Mouse (Mus musculus) liver, adult 2 months (tissue): ENCODE measurements around the gene 9130409I23Rik. TPM values are rescaled to one million over a fixed set of nuclear protein-coding genes. Genes with fewer than 3 reads are reported as not detected.
A peak's percentile ranks its signal among the peaks of the same experiment; 100 is the strongest.

Source experiments
- DNase-seq: peaks from one replicate; pipeline ENCODE4 v3.0.0-alpha.2; 2011; ENCODE audit warnings: low read depth, low spot score; ENCODE audit errors: extremely low read depth
- H3K27ac ChIP-seq: fragments of 200-500 bp; replicated peaks from 2 replicates; pipeline ENCODE4 v1.5.1; 2012; ENCODE audit warnings: low read depth, mild to moderate bottlenecking, control low read depth, inconsistent platforms, low read length; ENCODE audit not compliant: insufficient read depth
- H3K27me3 ChIP-seq: fragments of 200-500 bp; 2 replicates; pipeline ENCODE4 v1.6.1; 2012; ENCODE audit warnings: mild to moderate bottlenecking, moderate library complexity, low read length, inconsistent platforms; ENCODE audit not compliant: control insufficient read depth, insufficient read depth
- H3K36me3 ChIP-seq: fragments of 200-500 bp; 2 replicates; pipeline ENCODE4 v1.6.1; 2012; ENCODE audit warnings: low read length, inconsistent platforms; ENCODE audit not compliant: control insufficient read depth, insufficient read depth
- H3K4me1 ChIP-seq: fragments of 200-500 bp; 2 replicates; pipeline ENCODE4 v1.6.1; 2011; ENCODE audit warnings: low read length; ENCODE audit not compliant: control insufficient read depth, insufficient read depth
- H3K4me3 ChIP-seq: fragments of 200-500 bp; 2 replicates; pipeline ENCODE4 v1.5.1; 2011; ENCODE audit warnings: low read depth, mild to moderate bottlenecking, control low read depth, low read length, moderate library complexity; ENCODE audit not compliant: insufficient read depth
- H3K79me2 ChIP-seq: fragments of 200-500 bp; 2 replicates; pipeline ENCODE4 v1.6.1; 2012; ENCODE audit warnings: inconsistent platforms, mild to moderate bottlenecking, low read length, moderate library complexity; ENCODE audit not compliant: control insufficient read depth, insufficient read depth
- H3K9ac ChIP-seq: fragments of 200-500 bp; 2 replicates; pipeline ENCODE4 v1.6.1; 2012; ENCODE audit warnings: low read depth, mild to moderate bottlenecking, control low read depth, inconsistent platforms, low read length
- CTCF ChIP-seq: fragments of 200-500 bp; IDR thresholded peaks from 2 replicates; pipeline ENCODE4 v1.5.1; 2011; ENCODE audit warnings: low read depth, low read length, control low read depth
- POLR2A ChIP-seq: fragments of 200-500 bp; IDR thresholded peaks from 2 replicates; pipeline ENCODE4 v1.6.1; 2011; ENCODE audit warnings: low read length, control low read depth; ENCODE audit not compliant: insufficient read depth; ENCODE audit errors: extremely low read depth
- WGBS: fragments of 180-500 bp; shearing (Covaris S2); methylation state at CpG from one replicate; pipeline ENCODE4 v1.1.7; 2018; 5-methylcytosine and 5-hydroxymethylcytosine counted together
- polyA plus RNA-seq: library from polyadenylated mRNA; depleted of rRNA; stranded (reverse); fragments of >200 nt; gene quantifications from 2 replicates; pipeline ENCODE4 v1.2.3, GENCODE M21; 2012
- total RNA-seq: library from RNA; depleted of rRNA; stranded (reverse); fragments of >200 nt; gene quantifications from 2 replicates; pipeline ENCODE4 v1.2.3, GENCODE M21; 2014

9130409I23Rik gene
- total and polyA plus RNA-seq, 2 experiments, result 4.2 to 11.2 TPM

DNA sequence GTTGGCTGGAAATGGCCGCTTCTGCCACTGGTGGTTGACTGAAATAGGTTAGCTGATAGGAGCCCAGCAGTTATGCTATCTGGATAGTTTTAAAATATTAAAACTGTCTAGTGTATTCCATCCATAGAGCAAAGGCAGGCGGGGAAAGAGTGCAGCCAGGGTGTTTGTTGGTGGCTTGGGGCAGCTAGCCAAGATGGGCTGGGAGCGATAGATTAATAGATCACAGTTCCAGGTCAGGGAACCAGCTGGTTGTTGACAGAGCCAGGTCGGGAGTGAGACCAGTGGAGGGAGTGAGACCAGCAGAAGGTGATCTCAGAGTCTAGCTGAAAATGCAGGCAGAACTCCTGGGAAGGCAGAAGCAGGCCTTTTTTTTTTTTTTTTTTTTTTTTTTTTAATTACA is 13.4 kb upstream of the 9130409I23Rik start:
- no peaks in the 10 kb centered on the region for H3K36me3 ChIP-seq
- no peaks in the 10 kb centered on the region; the same call in 1 of the 2 replicates for H3K79me2 ChIP-seq
- WGBS, result 25% methylated on average over 4 of the region's 4 CpGs
- H3K27ac ChIP-seq, result peak overlapping the region; percentile 81
- peaks cover 15% of the 10 kb centered on the region for H3K4me1 ChIP-seq
- peak; percentile 93 for DNase-seq
- H3K4me3 ChIP-seq, result no peak overlapping the region
- H3K9ac ChIP-seq, result no peak overlapping the region
- H3K27me3 ChIP-seq, result no peaks in the 10 kb centered on the region
- TF ChIP-seq POLR2A (no peak), CTCF (no peak; the same call in 1 of the 2 replicates)

DNA sequence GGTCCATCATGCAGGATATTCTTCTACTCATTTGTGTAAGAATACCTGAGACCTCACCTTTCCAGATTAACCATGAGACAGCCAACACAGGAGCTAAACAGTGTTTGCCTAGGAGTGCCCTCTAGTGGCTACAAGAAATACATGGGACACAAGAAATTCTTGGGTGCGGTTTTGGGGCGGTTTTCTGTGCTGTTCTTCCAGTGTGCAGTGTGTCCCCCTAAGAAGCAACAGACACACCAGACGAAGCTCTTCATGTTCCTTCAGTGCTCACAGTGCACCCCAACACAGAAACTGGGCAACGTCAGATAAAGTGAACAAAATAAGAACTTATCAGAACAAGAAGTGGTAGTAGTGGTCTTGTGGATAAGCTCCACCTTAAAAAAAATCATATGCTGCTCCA is 11.4 kb upstream of the 9130409I23Rik start:
- TF ChIP-seq CTCF, result peak; percentile 49; the same call in 1 of the 2 replicates
- TF ChIP-seq POLR2A, result no peak
- Histone ChIP-seq H3K9ac (no peak overlapping the region), H3K79me2 (no peaks in the 10 kb centered on the region; the same call in 1 of the 2 replicates), H3K4me1 (peaks cover 16% of the 10 kb centered on the region), H3K4me3 (no peak overlapping the region), H3K36me3 (no peaks in the 10 kb centered on the region), H3K27ac (no peak overlapping the region), H3K27me3 (no peaks in the 10 kb centered on the region)
- 39% methylated on average over 4 of the region's 4 CpGs for WGBS
- DNase-seq, result peak; percentile 63

DNA sequence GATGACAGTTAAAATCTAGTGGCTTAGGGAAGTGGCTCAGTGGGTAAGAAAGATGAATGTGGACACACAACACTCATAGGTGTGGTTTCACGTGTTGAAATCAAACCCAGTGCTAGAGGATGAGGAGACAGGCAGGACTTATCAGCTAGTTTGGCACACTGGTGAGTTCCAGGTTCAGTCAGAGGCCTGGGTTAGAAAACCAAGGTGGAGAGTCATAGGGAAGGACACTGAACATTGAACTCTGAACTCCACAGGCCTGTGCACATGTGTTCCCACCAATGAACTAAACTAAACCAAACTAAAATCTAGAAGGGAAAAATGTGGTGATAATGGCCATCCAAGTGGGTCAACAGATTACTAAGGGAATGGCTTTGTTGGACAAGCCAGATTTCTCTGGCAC is 3.5 kb upstream of the 9130409I23Rik start:
- no peaks in the 10 kb centered on the region for H3K79me2 ChIP-seq
- H3K27ac ChIP-seq, result no peak overlapping the region
- H3K36me3 ChIP-seq, result no peaks in the 10 kb centered on the region
- WGBS, result 0% methylated on average over 1 of the region's 1 CpGs
- no peak overlapping the region for H3K4me3 ChIP-seq
- TF ChIP-seq POLR2A (no peak), CTCF (no peak)
- DNase-seq, result peak; percentile 88
- H3K27me3 ChIP-seq, result no peaks in the 10 kb centered on the region
- H3K9ac ChIP-seq, result no peak overlapping the region
- H3K4me1 ChIP-seq, result peaks cover 8% of the 10 kb centered on the region

DNA sequence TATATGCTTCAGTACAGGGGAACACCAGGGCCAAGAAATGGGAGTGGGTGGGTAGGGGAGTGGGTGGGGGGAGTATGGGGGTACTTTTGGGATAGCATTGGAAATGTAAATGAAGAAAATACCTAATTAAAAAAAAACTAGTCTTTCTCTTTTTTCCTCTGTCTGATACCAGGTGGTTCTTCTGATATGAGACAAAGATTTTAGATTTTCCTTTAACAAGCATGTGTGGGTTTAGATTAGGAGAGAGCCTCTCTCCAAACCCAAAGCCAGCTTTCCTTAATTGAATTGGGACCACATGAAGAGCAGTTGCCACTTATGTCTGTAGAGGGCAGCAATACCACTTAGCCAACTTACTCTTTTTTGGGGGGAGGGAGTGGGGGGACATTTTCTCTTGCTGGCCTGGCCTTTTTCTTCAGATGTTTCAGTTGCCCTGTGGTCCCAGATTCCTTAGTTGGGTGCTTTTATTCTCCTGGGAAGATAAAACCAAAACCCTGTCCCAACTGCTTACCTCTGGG is 1.7 kb upstream of the 9130409I23Rik start:
- Histone ChIP-seq H3K27me3 (no peaks in the 10 kb centered on the region), H3K4me1 (peaks cover 7% of the 10 kb centered on the region), H3K9ac (no peak overlapping the region), H3K36me3 (no peaks in the 10 kb centered on the region), H3K4me3 (no peak overlapping the region), H3K79me2 (no peaks in the 10 kb centered on the region), H3K27ac (no peak overlapping the region)
- DNase-seq, result no peak
- TF ChIP-seq POLR2A (no peak), CTCF (no peak)

DNA sequence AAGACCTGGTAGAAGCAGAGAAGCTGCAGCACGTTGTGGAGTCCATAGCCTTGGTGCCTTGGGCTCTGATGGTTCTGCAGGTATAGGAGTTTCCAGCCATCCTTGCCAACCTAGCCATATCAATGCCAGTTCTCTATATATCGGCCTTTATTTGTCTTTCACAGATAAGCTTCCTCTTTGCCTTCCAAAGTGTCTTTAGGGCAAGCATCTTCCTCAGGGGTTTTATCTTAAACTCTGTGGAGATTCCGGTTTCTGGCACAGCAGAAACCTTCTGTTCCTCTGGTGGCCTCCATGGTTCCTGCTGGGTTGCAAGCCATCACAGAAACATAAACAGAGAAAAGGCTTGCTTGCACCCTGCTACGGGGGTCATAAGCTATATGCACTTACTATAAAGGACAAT is 1.9 kb downstream of the 9130409I23Rik start:
- Histone ChIP-seq H3K36me3 (no peaks in the 10 kb centered on the region), H3K4me1 (no peaks in the 10 kb centered on the region), H3K9ac (no peak overlapping the region), H3K27me3 (no peaks in the 10 kb centered on the region), H3K79me2 (no peaks in the 10 kb centered on the region), H3K27ac (no peak overlapping the region), H3K4me3 (no peak overlapping the region)
- WGBS, result 69% methylated on average over 4 of the region's 4 CpGs
- DNase-seq, result no peak
- no peak for TF ChIP-seq POLR2A
- TF ChIP-seq CTCF, result no peak

- Histone ChIP-seq H3K27me3 (no peaks in the 10 kb centered on the region), H3K27ac (no peak overlapping the region), H3K79me2 (no peaks in the 10 kb centered on the region), H3K36me3 (no peaks in the 10 kb centered on the region), H3K4me1 (no peaks in the 10 kb centered on the region), H3K9ac (no peak overlapping the region), H3K4me3 (no peak overlapping the region)
- TF ChIP-seq CTCF (no peak), POLR2A (no peak)
- 59% methylated on average over 3 of the region's 3 CpGs for WGBS
- no peak for DNase-seq
Observed at GRCm38 (mm10) chr1:181061784-181062485, 10.9 kb downstream of the 9130409I23Rik start.
